Mouse (Mus musculus) T-cell, adult 2 months (primary cell): ENCODE data around the gene Alk.

ENCODE experiments used
- DNase-seq: peaks from one replicate; pipeline ENCODE4 v3.0.0; 2022; ENCODE audit warnings: low spot score

The Alk gene

GRCm38 (mm10) chr17:72132140-72132911 lies 472.1 kb downstream of the Alk start:
- no peak for DNase-seq

- DNase-seq: no peak
These were observed 482.8 kb downstream of the Alk start for GRCm38 (mm10) chr17:72121660-72122059.

GRCm38 (mm10) chr17:72120278-72120677 lies 484.1 kb downstream of the Alk start:
- no peak for DNase-seq

GRCm38 (mm10) chr17:72118376-72118775 lies 486.1 kb downstream of the Alk start:
- DNase-seq: no peak

GRCm38 (mm10) chr17:72115271-72115944 lies 489.0 kb downstream of the Alk start:
- no peak for DNase-seq

- DNase-seq: no peak
These were observed 492.4 kb downstream of the Alk start for GRCm38 (mm10) chr17:72112004-72112403.

GRCm38 (mm10) chr17:72111528-72111927 lies 492.9 kb downstream of the Alk start:
- DNase-seq: no peak

- DNase-seq: no peak
These were observed 517.1 kb downstream of the Alk start for GRCm38 (mm10) chr17:72087261-72087703.

GRCm38 (mm10) chr17:72081396-72081795 lies 523.0 kb downstream of the Alk start:
- no peak for DNase-seq

- DNase-seq: no peak
These were observed 528.0 kb downstream of the Alk start for GRCm38 (mm10) chr17:72076306-72076921.

GRCm38 (mm10) chr17:72071871-72072270 lies 532.6 kb downstream of the Alk start:
- no peak for DNase-seq

GRCm38 (mm10) chr17:72068176-72068575 lies 536.3 kb downstream of the Alk start:
- DNase-seq: no peak

GRCm38 (mm10) chr17:72062978-72063377 lies 541.4 kb downstream of the Alk start:
- no peak for DNase-seq

- no peak for DNase-seq
These were observed 545.1 kb downstream of the Alk start for GRCm38 (mm10) chr17:72059312-72059711.

- no peak for DNase-seq
These were observed 558.8 kb downstream of the Alk start for GRCm38 (mm10) chr17:72045671-72046070.

- no peak for DNase-seq
These were observed 560.6 kb downstream of the Alk start for GRCm38 (mm10) chr17:72043667-72044390.

GRCm38 (mm10) chr17:72043001-72043666 lies 561.3 kb downstream of the Alk start:
- no peak for DNase-seq

GRCm38 (mm10) chr17:72039176-72039948 lies 565.1 kb downstream of the Alk start:
- no peak for DNase-seq

GRCm38 (mm10) chr17:72038371-72038770 lies 566.1 kb downstream of the Alk start:
- no peak for DNase-seq

- DNase-seq: no peak
These were observed 573.8 kb downstream of the Alk start for GRCm38 (mm10) chr17:72030672-72031071.

GRCm38 (mm10) chr17:72023323-72023722 lies 581.1 kb downstream of the Alk start:
- no peak for DNase-seq
